Mouse (Mus musculus) ES-Bruce4 (cell line): ENCODE data around the gene 9030612E09Rik.

ENCODE experiments used
- CTCF ChIP-seq: IDR thresholded peaks from one replicate; pipeline ENCODE4 v1.8.1; 2011; ENCODE audit warnings: low read depth, low read length
- EP300 ChIP-seq: IDR thresholded peaks from 2 replicates; pipeline ENCODE4 v1.6.1; 2011; ENCODE audit warnings: low read depth, low read length; ENCODE audit not compliant: insufficient read depth

- TF ChIP-seq CTCF (no peak), EP300 (no peak)
Measured at GRCm38 (mm10) chr10:43128750-43129149, 45.8 kb upstream of the 9030612E09Rik start.
